Mouse (Mus musculus): ENCODE data around the gene Yars.

The Yars gene

GRCm38 (mm10) chr4:129189542-129190519, at the start of gene Yars, which contains the start of gene S100pbp:
Yars (plus strand) TSS chr4:129189760.
S100pbp (minus strand) TSS chr4:129189727.
- DNase-seq: peak; percentile 97

- DNase-seq: no peak
Observed at GRCm38 (mm10) chr4:129140808-129141207, 48.8 kb upstream of the Yars start.

GRCm38 (mm10) chr4:129141560-129142438, 47.8 kb upstream of the Yars start:
- no peak for DNase-seq

- DNase-seq: no peak
Observed at GRCm38 (mm10) chr4:129142439-129143045, 47.0 kb upstream of the Yars start.

GRCm38 (mm10) chr4:129143509-129143908, 46.1 kb upstream of the Yars start:
- no peak for DNase-seq

GRCm38 (mm10) chr4:129144401-129145367, 44.9 kb upstream of the Yars start:
- peak; percentile 84 for DNase-seq

GRCm38 (mm10) chr4:129145411-129145810, 44.1 kb upstream of the Yars start:
- DNase-seq: no peak

GRCm38 (mm10) chr4:129145943-129146342, 43.6 kb upstream of the Yars start:
- DNase-seq: no peak

GRCm38 (mm10) chr4:129146392-129146791, 43.2 kb upstream of the Yars start:
- DNase-seq: no peak

GRCm38 (mm10) chr4:129147552-129148103, 41.9 kb upstream of the Yars start:
- no peak for DNase-seq

GRCm38 (mm10) chr4:129149321-129149720, 40.2 kb upstream of the Yars start:
- no peak for DNase-seq

- DNase-seq: no peak
Observed at GRCm38 (mm10) chr4:129151276-129151811, 38.2 kb upstream of the Yars start.

GRCm38 (mm10) chr4:129157541-129157940, 32.0 kb upstream of the Yars start:
- no peak for DNase-seq

- DNase-seq: no peak
Observed at GRCm38 (mm10) chr4:129158549-129158948, 31.0 kb upstream of the Yars start.

- DNase-seq: no peak
Observed at GRCm38 (mm10) chr4:129161076-129161475, 28.5 kb upstream of the Yars start.

GRCm38 (mm10) chr4:129161581-129162255, 27.8 kb upstream of the Yars start:
- peak; percentile 41 for DNase-seq

- no peak for DNase-seq
Observed at GRCm38 (mm10) chr4:129172529-129172928, 17.0 kb upstream of the Yars start.

- DNase-seq: no peak
Observed at GRCm38 (mm10) chr4:129179560-129179959, 10.0 kb upstream of the Yars start.

GRCm38 (mm10) chr4:129188041-129188659, 1.4 kb upstream of the Yars start:
- no peak for DNase-seq

All from cerebellum, adult 11 months (tissue).